Mouse (Mus musculus) embryo, embryonic 11 days (tissue): ENCODE results near the gene Fyb.
"Not testable (repeated sequence)": the region's sequence is repeated elsewhere in the genome, so short reads cannot be mapped to it uniquely, and the experiment has no call there.

Experiments
- DNase-seq: peaks from one replicate; pipeline ENCODE4 v3.0.0-alpha.2; 2015

Gene Fyb

DNA sequence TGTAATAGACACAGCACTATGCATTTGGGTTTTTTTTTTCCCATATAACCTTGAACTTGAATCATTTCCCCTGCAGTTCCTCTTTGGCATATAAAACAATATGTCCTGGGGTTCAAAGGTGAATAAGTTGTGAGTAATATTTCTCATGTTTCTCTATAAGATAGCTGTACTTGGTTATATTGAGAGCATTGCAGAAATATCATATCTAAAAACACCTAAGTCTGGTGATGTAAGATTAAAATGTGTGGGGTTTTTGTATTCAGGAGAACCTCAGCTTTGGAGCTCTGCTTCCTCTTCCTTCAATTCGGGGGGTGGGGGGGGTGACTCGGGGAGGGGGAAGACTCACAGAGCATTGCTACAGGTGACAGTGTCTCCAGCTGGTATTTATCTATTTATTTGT lies 40.0 kb downstream of the Fyb start:
- DNase-seq = no peak

DNA sequence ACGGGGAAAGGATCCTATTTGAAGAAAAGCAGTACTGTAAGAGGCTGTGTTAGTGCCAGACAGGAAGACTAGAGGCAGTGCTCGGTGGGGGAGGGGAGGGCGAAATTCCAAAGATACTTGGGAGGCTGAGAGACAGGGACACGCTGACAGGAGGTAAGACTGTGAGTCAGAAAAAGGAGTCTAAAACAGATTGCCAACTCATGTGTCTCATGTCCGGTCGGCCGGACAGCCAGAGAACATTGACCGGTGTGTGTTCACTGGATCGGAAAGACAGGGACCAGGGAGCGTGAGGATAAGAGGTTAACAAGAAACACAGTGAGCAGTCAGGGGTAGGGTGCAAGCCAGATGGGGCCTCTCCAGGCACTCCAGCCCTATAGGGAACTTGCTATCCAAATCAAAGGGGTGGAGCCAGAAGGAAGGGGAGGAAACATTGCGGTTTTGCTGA lies 42.3 kb downstream of the Fyb start:
- DNase-seq = peak; percentile 78

DNA sequence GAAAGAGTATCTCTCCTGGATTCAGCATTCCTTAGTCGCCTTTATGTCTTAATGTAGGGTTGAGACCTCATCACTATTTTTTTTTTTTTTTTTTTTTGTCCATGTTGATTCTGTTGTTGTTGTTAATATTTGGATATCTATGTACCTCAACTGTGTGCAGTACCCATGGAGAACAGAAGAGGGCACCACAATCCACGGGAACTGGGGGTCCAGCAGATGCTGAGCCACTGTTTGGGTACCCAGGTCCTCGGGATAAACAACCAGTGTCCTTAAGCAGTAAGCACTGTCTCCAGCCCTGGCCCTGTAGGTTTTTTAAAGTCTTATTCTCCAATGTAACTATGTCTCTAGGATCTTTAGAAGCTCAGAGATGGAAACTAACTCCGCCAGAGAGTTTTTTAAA lies 43.2 kb downstream of the Fyb start:
- no peak for DNase-seq

DNA sequence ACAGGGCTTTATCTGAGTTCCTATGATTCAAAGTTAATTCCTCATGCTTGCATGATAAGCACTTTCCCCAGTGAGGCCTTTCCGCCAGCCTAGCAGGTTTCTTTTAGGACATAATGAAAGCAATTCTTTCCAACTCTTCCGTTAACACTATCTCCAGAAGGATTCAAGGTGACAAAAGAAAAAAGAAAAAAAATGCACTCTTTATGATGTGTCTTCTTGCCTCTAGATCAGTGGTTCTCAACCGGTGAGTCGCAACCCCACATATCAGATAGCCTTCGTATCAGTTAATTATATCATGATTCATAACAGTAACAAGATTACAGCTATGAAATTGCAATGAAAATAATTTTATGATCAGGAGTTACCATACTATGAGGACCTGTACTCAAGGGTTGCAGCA lies 45.3 kb downstream of the Fyb start:
- no peak for DNase-seq

GRCm38 (mm10) chr15:6568605-6569004 lies 46.0 kb downstream of the Fyb start:
- DNase-seq = no peak

DNA sequence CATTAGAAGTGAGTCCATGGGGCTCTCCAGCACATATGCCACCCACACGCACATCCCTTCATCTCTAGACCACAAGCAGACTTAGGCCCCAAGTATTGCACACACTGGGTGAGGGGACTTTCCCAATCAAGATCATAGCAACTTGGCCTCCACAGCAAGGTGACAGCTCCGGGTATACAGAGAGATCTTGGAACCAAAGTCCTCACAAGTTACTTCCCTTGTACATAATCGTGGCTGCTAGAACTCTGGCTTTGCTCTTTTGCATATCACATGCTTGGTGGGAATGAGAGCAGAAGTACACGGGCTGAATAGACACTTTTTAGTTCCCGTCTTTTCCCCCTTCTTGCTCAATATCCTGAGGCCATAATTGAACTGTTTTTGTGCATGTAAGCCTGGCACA lies 46.4 kb downstream of the Fyb start:
- DNase-seq = no peak

GRCm38 (mm10) chr15:6570164-6570861 lies 47.7 kb downstream of the Fyb start:
- no peak for DNase-seq

GRCm38 (mm10) chr15:6570876-6571275 lies 48.2 kb downstream of the Fyb start:
- peak; percentile 81 for DNase-seq

- no peak for DNase-seq
Measured at GRCm38 (mm10) chr15:6574283-6574960, 51.8 kb downstream of the Fyb start.

DNA sequence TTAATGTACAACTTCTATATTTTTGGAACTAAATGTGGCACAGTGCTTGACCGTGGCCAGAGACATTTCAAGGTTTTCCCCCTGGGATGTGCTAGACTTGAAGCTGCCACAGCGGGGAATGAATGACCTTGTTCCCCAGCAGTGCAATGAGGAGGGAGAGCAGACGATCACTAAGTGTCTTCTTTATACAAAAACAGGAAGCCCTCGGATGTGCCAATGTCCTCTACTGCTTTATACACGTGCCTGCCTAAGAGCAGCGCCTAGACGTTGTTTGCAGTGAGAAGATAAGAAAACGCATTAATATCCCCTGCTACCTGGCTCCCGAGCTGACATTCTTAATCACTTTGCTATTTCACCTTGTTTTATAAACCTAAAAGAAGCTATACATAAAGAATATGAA lies 55.3 kb downstream of the Fyb start:
- no peak for DNase-seq

GRCm38 (mm10) chr15:6578654-6579053 lies 56.0 kb downstream of the Fyb start:
- no peak for DNase-seq

DNA sequence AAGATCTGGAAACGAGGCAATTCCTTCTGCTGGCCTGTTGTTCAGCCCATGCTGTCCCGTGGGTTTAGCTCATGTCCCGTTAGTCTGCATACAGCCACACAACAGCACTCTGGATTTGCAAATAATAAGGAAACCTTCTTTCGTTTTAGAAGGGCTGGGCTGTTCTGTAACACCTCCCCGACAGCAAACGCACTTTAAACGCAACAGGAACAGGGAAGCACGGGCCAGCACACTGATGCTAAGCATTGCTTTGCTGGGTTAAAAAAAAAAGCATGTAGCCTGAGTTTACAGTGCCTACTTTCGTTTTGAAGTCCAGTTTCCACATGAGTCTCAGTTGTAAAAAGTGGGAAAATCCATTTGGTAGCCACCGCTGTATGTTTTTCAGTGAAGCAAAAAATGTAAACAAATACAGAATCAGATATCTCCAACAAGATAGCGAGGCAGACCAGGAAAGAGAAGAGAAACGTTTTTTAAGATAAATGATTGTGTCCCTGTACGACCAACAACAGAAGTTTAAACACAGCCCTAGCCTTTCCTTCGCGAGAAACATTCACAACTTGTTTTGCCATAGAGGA lies 56.6 kb downstream of the Fyb start:
- no peak for DNase-seq

DNA sequence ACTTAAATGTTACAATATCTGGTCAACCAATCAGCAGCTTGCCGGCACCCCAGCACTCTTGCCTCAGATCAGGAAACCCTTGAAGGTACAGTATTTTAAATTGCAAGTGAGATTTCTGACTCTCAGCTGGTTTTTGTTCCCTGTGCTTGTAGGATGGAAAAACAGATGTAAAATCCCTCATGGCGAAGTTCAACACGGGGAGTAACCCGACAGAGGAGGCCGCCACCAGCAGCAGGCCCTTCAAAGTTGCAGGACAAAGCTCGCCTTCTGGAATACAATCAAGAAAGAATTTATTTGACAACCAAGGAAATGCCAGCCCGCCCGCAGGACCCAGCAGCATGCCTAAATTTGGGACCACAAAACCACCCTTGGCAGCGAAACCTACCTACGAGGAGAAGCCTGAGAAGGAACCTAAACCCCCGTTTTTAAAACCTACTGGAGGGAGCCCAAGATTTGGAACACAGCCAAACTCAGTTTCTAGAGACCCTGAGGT lies 57.2 kb downstream of the Fyb start:
- DNase-seq = no peak

- DNase-seq = no peak
Measured at GRCm38 (mm10) chr15:6584645-6585044, 62.0 kb downstream of the Fyb start.

GRCm38 (mm10) chr15:6586351-6586750 lies 63.7 kb downstream of the Fyb start:
- DNase-seq = not testable (repeated sequence)

GRCm38 (mm10) chr15:6587526-6587925 lies 64.9 kb downstream of the Fyb start:
- DNase-seq = no peak

GRCm38 (mm10) chr15:6588192-6588591 lies 65.5 kb downstream of the Fyb start:
- DNase-seq = no peak

GRCm38 (mm10) chr15:6590846-6591451 lies 68.3 kb downstream of the Fyb start:
- no peak for DNase-seq

- no peak for DNase-seq
Measured at GRCm38 (mm10) chr15:6591527-6591926, 68.9 kb downstream of the Fyb start.

GRCm38 (mm10) chr15:6592561-6593253 lies 70.1 kb downstream of the Fyb start:
- no peak for DNase-seq

- no peak for DNase-seq
Measured at GRCm38 (mm10) chr15:6593254-6593623, 70.6 kb downstream of the Fyb start.

- no peak for DNase-seq
Measured at GRCm38 (mm10) chr15:6598626-6599025, 76.0 kb downstream of the Fyb start.

GRCm38 (mm10) chr15:6600314-6600713 lies 77.7 kb downstream of the Fyb start:
- DNase-seq = no peak
